Mouse (Mus musculus) hindbrain, embryonic 11.5 days (tissue): ENCODE data around the gene Haus6. TPM values are rescaled to one million over a fixed set of nuclear protein-coding genes. Genes with fewer than 3 reads are reported as not detected.

Experiments used
- ATAC-seq: fragments of 200-750 bp; cut with Nextera tagmentation; 2 replicates; pipeline ENCODE4 v1.8.0; 2017; ENCODE audit warnings: mild to moderate bottlenecking, moderate TSS enrichment, moderate library complexity; ENCODE audit not compliant: low FRiP score
- DNase-seq: peaks from one replicate; pipeline ENCODE4 v3.0.0-alpha.2; 2015; ENCODE audit warnings: low spot score
- H3K27ac ChIP-seq: fragments of 300-500 bp; sonication (generic); 2 replicates; pipeline ENCODE4 v1.5.1; 2014; ENCODE audit warnings: mild to moderate bottlenecking, low read depth, low read length
- H3K27me3 ChIP-seq: fragments of 300-500 bp; sonication (generic); 2 replicates; pipeline ENCODE4 v1.6.1; 2014; ENCODE audit warnings: mild to moderate bottlenecking, low read length, moderate library complexity, mixed read lengths; ENCODE audit not compliant: control insufficient read depth, insufficient read depth
- H3K36me3 ChIP-seq: fragments of 300-500 bp; sonication (generic); 2 replicates; pipeline ENCODE4 v1.6.1; 2014; ENCODE audit warnings: mild to moderate bottlenecking, low read length, moderate library complexity, mixed read lengths; ENCODE audit not compliant: control insufficient read depth, insufficient read depth
- H3K4me1 ChIP-seq: fragments of 300-500 bp; sonication (generic); replicated peaks from 2 replicates; pipeline ENCODE4 v1.6.1; 2014; ENCODE audit warnings: low read length, mixed read lengths; ENCODE audit not compliant: control insufficient read depth, insufficient read depth
- H3K4me2 ChIP-seq: fragments of 300-500 bp; sonication (generic); replicated peaks from 2 replicates; pipeline ENCODE4 v1.6.1; 2014; ENCODE audit warnings: mild to moderate bottlenecking, low read depth, low read length
- H3K4me3 ChIP-seq: fragments of 300-500 bp; sonication (generic); 2 replicates; pipeline ENCODE4 v1.5.1; 2014; ENCODE audit warnings: low read depth, low read length
- H3K9ac ChIP-seq: fragments of 300-500 bp; sonication (generic); 2 replicates; pipeline ENCODE4 v1.6.1; 2014; ENCODE audit warnings: low read depth, low read length
- H3K9me3 ChIP-seq: fragments of 300-500 bp; sonication (generic); 2 replicates; pipeline ENCODE4 v1.6.1; 2016; ENCODE audit warnings: low read length; ENCODE audit not compliant: control insufficient read depth
- WGBS: fragments of 180-500 bp; shearing (Covaris S2); extraction: QIAGEN DNeasy Blood & Tissue Kit; methylation state at CpG from one replicate; pipeline ENCODE4 v1.1.7; 2014; 5-methylcytosine and 5-hydroxymethylcytosine counted together
- polyA plus RNA-seq: library from polyadenylated mRNA; unstranded; fragments of >200 nt; fragmentation: Nextera tagmentation; extraction: Ambion mirVana; gene quantifications from 2 replicates; pipeline ENCODE4 v1.2.1, GENCODE M21; 2014

The Haus6 gene
- polyA plus RNA-seq, 1 experiment from 2014 or later: 28.5 TPM

DNA sequence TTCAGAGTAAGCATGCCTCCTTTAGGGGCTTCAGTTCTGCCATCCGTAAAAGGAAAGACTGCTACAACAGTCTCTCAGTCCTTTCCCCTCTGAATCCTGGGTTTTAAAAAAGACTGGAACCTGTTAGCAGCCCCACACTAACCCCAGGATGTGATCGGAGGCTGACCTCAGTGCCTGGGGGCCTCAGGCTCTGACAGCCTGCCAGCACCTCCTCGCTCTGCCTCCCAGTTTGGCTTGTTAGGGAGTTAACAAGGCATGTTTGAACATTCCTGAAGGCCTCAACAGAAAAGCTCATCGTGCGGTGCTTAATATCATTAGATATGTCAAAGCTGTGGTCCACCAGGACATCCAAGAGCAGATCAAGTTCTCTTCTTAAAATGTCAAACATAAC, 77.8 kb downstream of the Haus6 start:
- Histone ChIP-seq H3K9ac (no peak overlapping the region), H3K36me3 (no peaks in the 10 kb centered on the region), H3K27me3 (no peaks in the 10 kb centered on the region), H3K9me3 (no peaks in the 10 kb centered on the region), H3K4me3 (no peak overlapping the region), H3K27ac (no peak overlapping the region), H3K4me2 (no peak overlapping the region), H3K4me1 (no peaks in the 10 kb centered on the region)
- ATAC-seq: no peak
- 63% methylated on average over 5 of the region's 5 CpGs for WGBS
- DNase-seq: no peak

DNA sequence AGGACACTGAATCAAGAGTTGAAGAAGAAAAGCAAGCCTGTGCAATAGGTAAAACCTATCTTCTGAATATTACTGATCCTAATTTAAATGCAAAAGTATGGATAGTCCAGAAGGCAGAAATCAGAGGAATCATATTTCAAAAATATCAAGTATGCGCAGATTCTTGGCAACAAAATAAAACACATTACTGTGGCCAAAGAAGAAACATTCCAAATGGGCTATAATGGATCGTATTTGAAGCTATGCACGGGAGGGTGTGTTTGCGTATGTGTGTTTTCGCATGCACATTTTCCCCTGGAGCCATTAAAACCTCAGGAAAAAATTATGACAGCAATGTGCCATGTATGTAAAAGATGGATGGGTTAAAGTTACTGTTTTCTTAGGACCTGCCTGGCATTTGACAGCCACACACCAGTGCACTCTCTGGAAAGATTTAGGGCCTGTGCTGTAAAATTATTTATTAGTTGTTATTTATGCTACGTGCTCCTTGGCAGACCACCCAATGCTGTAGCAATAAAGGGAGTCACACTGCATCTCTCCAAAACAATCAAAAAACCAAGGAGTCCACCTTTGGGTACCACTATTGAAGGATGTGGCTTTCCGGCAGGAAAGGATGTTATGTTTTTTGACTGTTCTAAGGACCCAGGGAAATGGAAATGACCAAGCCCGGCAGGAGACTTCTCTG, 78.3 kb downstream of the Haus6 start:
- 88% methylated on average over 8 of the region's 8 CpGs for WGBS
- DNase-seq: no peak

DNA sequence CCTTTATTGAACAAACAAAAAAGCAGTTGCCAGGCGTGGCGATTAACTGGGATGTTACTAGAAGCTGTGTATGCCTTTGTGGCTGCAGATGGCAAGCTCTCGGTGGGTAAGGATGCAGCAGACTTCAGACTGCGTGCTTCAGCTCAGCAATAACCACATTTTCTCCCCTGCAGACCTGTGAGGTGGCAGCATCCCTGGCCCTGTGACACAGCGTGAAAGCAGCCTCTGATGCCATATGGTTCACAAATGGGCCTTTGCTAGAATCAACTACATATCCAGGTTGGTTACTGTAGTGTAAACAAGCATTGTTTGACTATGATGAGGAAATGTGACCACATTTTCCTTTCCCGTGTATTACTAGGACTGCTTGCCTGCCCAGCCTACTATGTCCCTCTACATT, 82.7 kb downstream of the Haus6 start:
- Histone ChIP-seq H3K27me3 (no peaks in the 10 kb centered on the region), H3K27ac (no peak overlapping the region), H3K4me2 (no peak overlapping the region), H3K4me1 (no peaks in the 10 kb centered on the region), H3K9me3 (no peaks in the 10 kb centered on the region), H3K36me3 (no peaks in the 10 kb centered on the region), H3K4me3 (no peak overlapping the region), H3K9ac (no peak overlapping the region)
- WGBS: 71% methylated on average over 6 of the region's 6 CpGs
- DNase-seq (no peak), ATAC-seq (no peak)

More for the DNA sequence above, 78.3 kb downstream of the Haus6 start:
- no peak overlapping the region for H3K4me2 ChIP-seq
- H3K9ac ChIP-seq: no peak overlapping the region
- H3K27ac ChIP-seq: no peak overlapping the region
- no peaks in the 10 kb centered on the region for H3K4me1 ChIP-seq
- no peaks in the 10 kb centered on the region for H3K9me3 ChIP-seq
- H3K27me3 ChIP-seq: no peaks in the 10 kb centered on the region
- no peaks in the 10 kb centered on the region for H3K36me3 ChIP-seq
- H3K4me3 ChIP-seq: no peak overlapping the region
- ATAC-seq: no peak

Other genes starting within 250 kb of the Haus6 start
- not detected in 2 replicates for gene Saxo1, start 53.7 kb downstream of the Haus6 start, polyA plus RNA-seq
- 109 and 119 TPM in 2 replicates for gene Rraga, start 36.4 kb downstream of the Haus6 start, polyA plus RNA-seq
- gene Plin2, start 58.0 kb upstream of the Haus6 start, polyA plus RNA-seq: 78.4 and 80.7 TPM in 2 replicates
- gene Dennd4c, start 136.5 kb upstream of the Haus6 start, polyA plus RNA-seq: 5.7 and 7.4 TPM in 2 replicates
- gene Rps6, start 245.4 kb upstream of the Haus6 start, polyA plus RNA-seq: 643 and 708 TPM in 2 replicates